Mouse (Mus musculus) bone marrow, adult 2 months (tissue): Measurements from ENCODE around the gene Ankrd34a. TPM values are rescaled to one million over a fixed set of nuclear protein-coding genes. Genes with fewer than 3 reads are reported as not detected.

Experiments used
- H3K27ac ChIP-seq: fragments of 200-500 bp; 2 replicates; pipeline ENCODE4 v1.5.1; 2012; ENCODE audit warnings: low read depth, mild to moderate bottlenecking, control low read depth, inconsistent platforms, low read length; ENCODE audit not compliant: control insufficient read depth, poor library complexity, insufficient read depth
- H3K4me1 ChIP-seq: fragments of 200-500 bp; 2 replicates; pipeline ENCODE4 v1.6.1; 2011; ENCODE audit warnings: low read length; ENCODE audit not compliant: control insufficient read depth, insufficient read depth
- H3K4me3 ChIP-seq: fragments of 200-500 bp; replicated peaks from 2 replicates; pipeline ENCODE3; 2011; ENCODE audit warnings: mild to moderate bottlenecking, low read depth, low read length, control low read depth; ENCODE audit not compliant: control insufficient read depth
- CTCF ChIP-seq: fragments of 200-500 bp; IDR thresholded peaks from 2 replicates; pipeline ENCODE4 v1.5.1; 2011; ENCODE audit warnings: low read length, control low read depth; ENCODE audit not compliant: control insufficient read depth, insufficient read depth
- POLR2A ChIP-seq: fragments of 200-500 bp; IDR thresholded peaks from 2 replicates; pipeline ENCODE4 v1.6.1; 2011; ENCODE audit warnings: low read depth, mild to moderate bottlenecking, control low read depth, low read length, borderline replicate concordance; ENCODE audit not compliant: control insufficient read depth
- WGBS: fragments of 180-500 bp; shearing (Covaris S2); methylation state at CpG from one replicate; pipeline ENCODE4 v1.1.7; 2018; 5-methylcytosine and 5-hydroxymethylcytosine counted together
- polyA plus RNA-seq: library from polyadenylated mRNA; stranded (reverse); fragments of >200 nt; gene quantifications from 2 replicates; pipeline ENCODE4 v1.2.4, GENCODE M21; 2011; ENCODE audit warnings: low replicate concordance; ENCODE audit not compliant: missing spikeins, insufficient read depth, insufficient read length

Gene Ankrd34a
- polyA plus RNA-seq, 1 experiment, result not detected

GRCm38 (mm10) chr3:96573611-96574511, 22.6 kb upstream of the Ankrd34a start:
- Histone ChIP-seq H3K4me1 (peaks cover 6% of the 10 kb centered on the region; the same call in 1 of the 2 replicates), H3K27ac (no peak overlapping the region)
- WGBS, result 77% methylated on average over 19 of the region's 19 CpGs

GRCm38 (mm10) chr3:96575272-96575984, 21.0 kb upstream of the Ankrd34a start:
- Histone ChIP-seq H3K27ac (no peak overlapping the region), H3K4me1 (peaks cover 6% of the 10 kb centered on the region; the same call in 1 of the 2 replicates)
- WGBS, result 87% methylated on average over 8 of the region's 8 CpGs

More at GRCm38 (mm10) chr3:96573611-96574511, 22.6 kb upstream of the Ankrd34a start:
- TF ChIP-seq POLR2A (no peak), CTCF (no peak)
- H3K4me3 ChIP-seq, result no peak overlapping the region

GRCm38 (mm10) chr3:96576005-96576658, 20.3 kb upstream of the Ankrd34a start:
- H3K27ac ChIP-seq, result peak overlapping the region; percentile 50; the same call in 1 of the 2 replicates
- TF ChIP-seq CTCF (no peak), POLR2A (no peak)
- peak overlapping the region; percentile 24 for H3K4me3 ChIP-seq
- peaks cover 6% of the 10 kb centered on the region; the same call in 1 of the 2 replicates for H3K4me1 ChIP-seq
- 14% methylated on average over 14 of the region's 14 CpGs for WGBS

More at GRCm38 (mm10) chr3:96575272-96575984, 21.0 kb upstream of the Ankrd34a start:
- TF ChIP-seq CTCF, result no peak
- TF ChIP-seq POLR2A, result no peak
- no peak overlapping the region for H3K4me3 ChIP-seq

GRCm38 (mm10) chr3:96576690-96577541, 19.5 kb upstream of the Ankrd34a start, which contains the start of gene Gm16253:
Gene Gm16253 (plus strand): TSS chr3:96576984.
- Histone ChIP-seq H3K4me1 (peaks cover 1% of the 10 kb centered on the region; the same call in 1 of the 2 replicates), H3K4me3 (peak within 1 kb of the TSS; percentile 24), H3K27ac (peak within 1 kb of the TSS; percentile 50)
- no peak for TF ChIP-seq POLR2A
- no peak for TF ChIP-seq CTCF
- 19% methylated on average over 17 of the region's 17 CpGs for WGBS

- Histone ChIP-seq H3K4me1 (no peaks in the 10 kb centered on the region; the same call in 1 of the 2 replicates), H3K4me3 (no peak overlapping the region), H3K27ac (peak overlapping the region; percentile 26)
- WGBS, result 57% methylated on average over 4 of the region's 4 CpGs
- TF ChIP-seq POLR2A (no peak), CTCF (no peak)
Measured at GRCm38 (mm10) chr3:96577566-96577965, 18.9 kb upstream of the Ankrd34a start.

- no peaks in the 10 kb centered on the region; the same call in 1 of the 2 replicates for H3K4me1 ChIP-seq
- H3K4me3 ChIP-seq, result no peak overlapping the region
- H3K27ac ChIP-seq, result no peak overlapping the region
- TF ChIP-seq CTCF, result no peak
- TF ChIP-seq POLR2A, result no peak
- 85% methylated on average over 12 of the region's 12 CpGs for WGBS
Measured at GRCm38 (mm10) chr3:96578561-96579238, 17.7 kb upstream of the Ankrd34a start.
